Mouse (Mus musculus) adrenal gland, postnatal 4 days (tissue): ENCODE measurements around the gene Ciz1. TPM values are rescaled to one million over a fixed set of nuclear protein-coding genes. Genes with fewer than 3 reads are reported as not detected.

Source experiments
- microRNA-seq: library from miRNA; unstranded; fragments of <30 nt; microRNA quantifications from one replicate; pipeline ENCODE4 v1.2.0, GENCODE M21; 2021
- total RNA-seq, 2 experiments: library from RNA; stranded (reverse); gene quantifications; 2 replicates each; pipeline ENCODE4 v1.2.3; 2021

Ciz1 gene
- total RNA-seq, 2 experiments from 2014 or later: 97.7 to 106 TPM

Small RNA genes within 50 kb of the gene (microRNA-seq; reads per million reads assigned to microRNA genes)
- 0.79 reads per million for gene Gm23363
- gene Mir199b: 462 reads per million, percentile 65 among the genes with 10 or more reads in this experiment

Other genes with a start within 250 kb of the Ciz1 start
- gene Prrc2b, start 201.2 kb upstream of the Ciz1 start, total RNA-seq: 100 to 1,000 TPM; 148 to 158 TPM
- gene Pomt1, start 115.7 kb upstream of the Ciz1 start, total RNA-seq: 10 to 100 TPM; 36.7 to 40.4 TPM
- 10 to 100 TPM; 88.3 to 98.2 TPM for gene Uck1, start 92.2 kb upstream of the Ciz1 start, total RNA-seq
- 10 to 100 TPM; 78.6 to 80.4 TPM for gene Golga2, start 64.9 kb upstream of the Ciz1 start, total RNA-seq
- 100 to 1,000 TPM; 225 to 237 TPM for gene Swi5, start 64.3 kb upstream of the Ciz1 start, total RNA-seq
- gene Dnm1, start 1.0 kb downstream of the Ciz1 start, total RNA-seq: 10 to 100 TPM; 41.3 to 43.4 TPM
- 100 to 1,000 TPM in 1 of 2 experiments, 10 to 100 TPM in 1; 94.9 to 121 TPM for gene 1110008P14Rik, start 29.6 kb downstream of the Ciz1 start, total RNA-seq
- 10 to 100 TPM; 11.5 to 33.6 TPM for gene Lcn2, start 35.9 kb downstream of the Ciz1 start, total RNA-seq
- 10 to 100 TPM; 49.2 to 60.7 TPM for gene Ptges2, start 43.6 kb downstream of the Ciz1 start, total RNA-seq
- gene Naif1, start 98.1 kb downstream of the Ciz1 start, total RNA-seq: 1 to 10 TPM; 4.1 to 4.2 TPM
- 10 to 100 TPM; 28.0 to 33.7 TPM for gene Slc25a25, start 99.1 kb downstream of the Ciz1 start, total RNA-seq
- 10 to 100 TPM; 36.6 to 38.0 TPM for gene Fam102a, start 183.0 kb downstream of the Ciz1 start, total RNA-seq
- gene Dpm2, start 218.5 kb downstream of the Ciz1 start, total RNA-seq: 10 to 100 TPM; 61.9 to 64.5 TPM
- under 1 TPM; 0.31 to 0.73 TPM for gene Pip5kl1, start 222.5 kb downstream of the Ciz1 start, total RNA-seq
- gene 9430097D07Rik, start 223.4 kb downstream of the Ciz1 start, total RNA-seq: not detected
- gene St6galnac4, start 234.8 kb downstream of the Ciz1 start, total RNA-seq: 10 to 100 TPM; 16.4 to 19.4 TPM
- gene St6galnac6, start 247.4 kb downstream of the Ciz1 start, total RNA-seq: 10 to 100 TPM; 53.0 to 58.0 TPM